Mouse (Mus musculus): ENCODE data around the gene Fam209. TPM values are rescaled to one million over a fixed set of nuclear protein-coding genes. Genes with fewer than 3 reads are reported as not detected.

Fam209 gene
- polyA plus RNA-seq, 1 experiment from 2014 or later = not detected

GRCm38 (mm10) chr2:172506121-172506520 lies 33.8 kb downstream of the Fam209 start:
- H3K9me3 ChIP-seq = no peaks in the 10 kb centered on the region
- no peaks in the 10 kb centered on the region for H3K36me3 ChIP-seq
- no peak overlapping the region for H3K4me2 ChIP-seq
- ATAC-seq (ENCODE audit: insufficient number of reproducible peaks, insufficient read depth, low FRiP score, low TSS enrichment, low read depth) = no peak
- H3K9ac ChIP-seq (replicated peaks) = no peak overlapping the region
- H3K4me3 ChIP-seq (replicated peaks) = no peak overlapping the region
- H3K27me3 ChIP-seq = no peaks in the 10 kb centered on the region
- H3K27ac ChIP-seq = no peak overlapping the region
- 87% methylated on average over 7 of the region's 7 CpGs for WGBS
- H3K4me1 ChIP-seq (replicated peaks) = peaks cover 5% of the 10 kb centered on the region

- Histone ChIP-seq H3K4me1 (replicated peaks) (no peaks in the 10 kb centered on the region), H3K4me2 (no peak overlapping the region), H3K36me3 (no peaks in the 10 kb centered on the region), H3K4me3 (replicated peaks) (no peak overlapping the region), H3K27ac (no peak overlapping the region), H3K27me3 (peaks cover 8% of the 10 kb centered on the region; the same call in 1 of the 2 replicates), H3K9ac (replicated peaks) (no peak overlapping the region), H3K9me3 (0 out of 2 replicates have a peak, but pooled peaks cover 2% of the 10 kb centered on the region)
- no peak for ATAC-seq (ENCODE audit: insufficient number of reproducible peaks, insufficient read depth, low FRiP score, low TSS enrichment, low read depth)
- 87% methylated on average over 15 of the region's 15 CpGs for WGBS
These were observed 37.9 kb downstream of the Fam209 start for GRCm38 (mm10) chr2:172510056-172510712.

GRCm38 (mm10) chr2:172510899-172511298 lies 38.6 kb downstream of the Fam209 start:
- no peak for ATAC-seq (ENCODE audit: insufficient number of reproducible peaks, insufficient read depth, low FRiP score, low TSS enrichment, low read depth)
- H3K9me3 ChIP-seq = 0 out of 2 replicates have a peak, but pooled peaks cover 2% of the 10 kb centered on the region
- no peak overlapping the region for H3K4me3 ChIP-seq (replicated peaks)
- H3K4me1 ChIP-seq (replicated peaks) = no peaks in the 10 kb centered on the region
- no peaks in the 10 kb centered on the region for H3K36me3 ChIP-seq
- WGBS = 53% methylated on average over 3 of the region's 3 CpGs
- no peak overlapping the region for H3K9ac ChIP-seq (replicated peaks)
- H3K27me3 ChIP-seq = peaks cover 14% of the 10 kb centered on the region
- H3K4me2 ChIP-seq = no peak overlapping the region
- no peak overlapping the region for H3K27ac ChIP-seq

- Histone ChIP-seq H3K9me3 (0 out of 2 replicates have a peak, but pooled peaks cover 2% of the 10 kb centered on the region), H3K4me1 (replicated peaks) (peaks cover 3% of the 10 kb centered on the region; the same call in 1 of the 2 replicates), H3K4me2 (no peak overlapping the region), H3K27me3 (peaks cover 21% of the 10 kb centered on the region), H3K9ac (replicated peaks) (no peak overlapping the region), H3K4me3 (replicated peaks) (no peak overlapping the region), H3K36me3 (no peaks in the 10 kb centered on the region), H3K27ac (no peak overlapping the region)
- no peak for ATAC-seq (ENCODE audit: insufficient number of reproducible peaks, insufficient read depth, low FRiP score, low TSS enrichment, low read depth)
- 21% methylated on average over 11 of the region's 11 CpGs for WGBS
These were observed 44.2 kb downstream of the Fam209 start for GRCm38 (mm10) chr2:172516407-172516992.

GRCm38 (mm10) chr2:172520616-172521371 lies 48.5 kb downstream of the Fam209 start:
- no peak for ATAC-seq (ENCODE audit: insufficient number of reproducible peaks, insufficient read depth, low FRiP score, low TSS enrichment, low read depth)
- H3K36me3 ChIP-seq = no peaks in the 10 kb centered on the region
- no peaks in the 10 kb centered on the region for H3K9me3 ChIP-seq
- H3K27ac ChIP-seq = no peak overlapping the region
- H3K4me2 ChIP-seq = no peak overlapping the region
- peaks cover 13% of the 10 kb centered on the region; the same call in 1 of the 2 replicates for H3K4me1 ChIP-seq (replicated peaks)
- no peak overlapping the region for H3K4me3 ChIP-seq (replicated peaks)
- peaks cover 8% of the 10 kb centered on the region for H3K27me3 ChIP-seq
- 89% methylated on average over 9 of the region's 9 CpGs for WGBS
- H3K9ac ChIP-seq (replicated peaks) = no peak overlapping the region

- no peak for ATAC-seq (ENCODE audit: insufficient number of reproducible peaks, insufficient read depth, low FRiP score, low TSS enrichment, low read depth)
- Histone ChIP-seq H3K4me3 (replicated peaks) (no peak overlapping the region), H3K27me3 (no peaks in the 10 kb centered on the region), H3K36me3 (no peaks in the 10 kb centered on the region), H3K27ac (no peak overlapping the region), H3K4me1 (replicated peaks) (peaks cover 16% of the 10 kb centered on the region; the same call in 1 of the 2 replicates), H3K9me3 (no peaks in the 10 kb centered on the region), H3K9ac (replicated peaks) (no peak overlapping the region), H3K4me2 (no peak overlapping the region)
- 71% methylated on average over 12 of the region's 12 CpGs for WGBS
These were observed 50.2 kb downstream of the Fam209 start for GRCm38 (mm10) chr2:172522528-172522927.

Other genes with a start within 250 kb of the Fam209 start
- not detected in 2 replicates for gene Mc3r, start 224.0 kb upstream of the Fam209 start, polyA plus RNA-seq (2016; fragmentation: Nextera tagmentation; extraction: Ambion mirVana)
- 17.0 and 18.8 TPM in 2 replicates for gene Fam210b, start 127.0 kb upstream of the Fam209 start, polyA plus RNA-seq (2016; fragmentation: Nextera tagmentation; extraction: Ambion mirVana)
- gene Aurka, start 102.0 kb upstream of the Fam209 start, polyA plus RNA-seq (2016; fragmentation: Nextera tagmentation; extraction: Ambion mirVana) = 155 and 160 TPM in 2 replicates
- gene Cstf1, start 101.8 kb upstream of the Fam209 start, polyA plus RNA-seq (2016; fragmentation: Nextera tagmentation; extraction: Ambion mirVana) = 48.8 and 52.4 TPM in 2 replicates
- 0.24 and 0.31 TPM in 2 replicates for gene Cass4, start 78.7 kb upstream of the Fam209 start, polyA plus RNA-seq (2016; fragmentation: Nextera tagmentation; extraction: Ambion mirVana)
- gene Rtf2, start 32.0 kb upstream of the Fam209 start, polyA plus RNA-seq (2016; fragmentation: Nextera tagmentation; extraction: Ambion mirVana) = 67.7 and 69.1 TPM in 2 replicates
- gene Gcnt7, start 13.9 kb upstream of the Fam209 start, polyA plus RNA-seq (2016; fragmentation: Nextera tagmentation; extraction: Ambion mirVana) = 1.9 and 2.4 TPM in 2 replicates
- gene Tfap2c, start 77.1 kb downstream of the Fam209 start, polyA plus RNA-seq (2016; fragmentation: Nextera tagmentation; extraction: Ambion mirVana) = 4.4 and 4.5 TPM in 2 replicates

All from limb, embryonic 12.5 days (tissue).